Mouse (Mus musculus) midbrain, embryonic 14.5 days (tissue): ENCODE results near the gene Cep63. TPM values are rescaled to one million over a fixed set of nuclear protein-coding genes. Genes with fewer than 3 reads are reported as not detected.

Experiments
- ATAC-seq: fragments of 200-750 bp; cut with Nextera tagmentation; 2 replicates; pipeline ENCODE4 v1.8.0; 2017; ENCODE audit warnings: moderate number of reproducible peaks, moderate library complexity; ENCODE audit not compliant: low FRiP score, low TSS enrichment
- DNase-seq: peaks from one replicate; pipeline ENCODE4 v3.0.0-alpha.2; 2015
- H3K27ac ChIP-seq: fragments of 300-500 bp; sonication (generic); replicated peaks from 2 replicates; pipeline ENCODE4 v1.5.1; 2014; ENCODE audit warnings: mild to moderate bottlenecking, low read depth, low read length, moderate library complexity
- H3K27me3 ChIP-seq: fragments of 300-500 bp; sonication (generic); 2 replicates; pipeline ENCODE4 v1.6.1; 2014; ENCODE audit warnings: low read length, control low read depth, mixed read lengths; ENCODE audit not compliant: control insufficient read depth, insufficient read depth
- H3K36me3 ChIP-seq: fragments of 300-500 bp; sonication (generic); 2 replicates; pipeline ENCODE4 v1.6.1; 2014; ENCODE audit warnings: low read length, control low read depth; ENCODE audit not compliant: control insufficient read depth, insufficient read depth
- H3K4me1 ChIP-seq: fragments of 300-500 bp; sonication (generic); 2 replicates; pipeline ENCODE4 v1.6.1; 2014; ENCODE audit warnings: mild to moderate bottlenecking, antibody characterized with exemption, low read length, control low read depth; ENCODE audit not compliant: control insufficient read depth, insufficient read depth
- H3K4me2 ChIP-seq: fragments of 300-500 bp; sonication (generic); 2 replicates; pipeline ENCODE4 v1.6.1; 2014; ENCODE audit warnings: mild to moderate bottlenecking, low read length, moderate library complexity
- H3K4me3 ChIP-seq: fragments of 300-500 bp; sonication (generic); replicated peaks from 2 replicates; pipeline ENCODE4 v1.5.1; 2014; ENCODE audit warnings: low read depth, low read length
- H3K9ac ChIP-seq: fragments of 300-500 bp; sonication (generic); replicated peaks from 2 replicates; pipeline ENCODE4 v1.6.1; 2014; ENCODE audit warnings: mild to moderate bottlenecking, low read length, moderate library complexity
- H3K9me3 ChIP-seq: fragments of 300-500 bp; sonication (generic); 2 replicates; pipeline ENCODE4 v1.6.1; 2016; ENCODE audit warnings: low read length, control low read depth, mixed read lengths; ENCODE audit not compliant: control insufficient read depth
- WGBS: fragments of 180-500 bp; shearing (Covaris S2); extraction: QIAGEN DNeasy Blood & Tissue Kit; methylation state at CpG from one replicate; pipeline ENCODE4 v1.1.7; 2014; 5-methylcytosine and 5-hydroxymethylcytosine counted together
- polyA plus RNA-seq: library from polyadenylated mRNA; unstranded; fragments of >200 nt; fragmentation: Nextera tagmentation; extraction: Ambion mirVana; gene quantifications from 2 replicates; pipeline ENCODE4 v1.2.1, GENCODE M21; 2014

Cep63 gene
- polyA plus RNA-seq, 1 experiment from 2014 or later = 44.4 TPM

DNA sequence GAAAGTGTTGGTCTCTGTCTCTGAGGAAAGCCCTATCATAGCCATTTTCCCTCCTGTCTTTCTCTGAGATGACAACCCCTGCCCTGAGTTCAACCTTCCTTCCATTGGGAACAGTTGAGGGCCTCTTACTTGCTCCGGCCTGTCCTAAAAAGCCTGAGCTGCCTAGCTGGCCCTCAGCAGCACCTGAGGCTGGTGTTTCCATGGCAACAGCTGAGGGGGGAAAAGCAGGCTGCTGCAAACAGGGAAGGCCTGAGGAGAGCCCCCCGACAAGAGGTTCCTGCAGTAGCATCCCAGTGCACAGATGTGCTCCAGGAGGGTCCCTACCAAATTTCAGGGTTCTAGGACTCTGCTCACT lies 82.6 kb downstream of the Cep63 start:
- WGBS = 6% methylated on average over 2 of the region's 2 CpGs
- Histone ChIP-seq H3K9ac (peak overlapping the region; percentile 68; the same call in 1 of the 2 replicates), H3K27me3 (peaks cover 3% of the 10 kb centered on the region; the same call in 1 of the 2 replicates), H3K4me3 (no peak overlapping the region), H3K27ac (peak overlapping the region; percentile 97), H3K9me3 (no peaks in the 10 kb centered on the region), H3K36me3 (no peaks in the 10 kb centered on the region), H3K4me2 (peak overlapping the region; percentile 78), H3K4me1 (peaks cover 38% of the 10 kb centered on the region)
- ATAC-seq (no peak), DNase-seq (peak; percentile 74)

DNA sequence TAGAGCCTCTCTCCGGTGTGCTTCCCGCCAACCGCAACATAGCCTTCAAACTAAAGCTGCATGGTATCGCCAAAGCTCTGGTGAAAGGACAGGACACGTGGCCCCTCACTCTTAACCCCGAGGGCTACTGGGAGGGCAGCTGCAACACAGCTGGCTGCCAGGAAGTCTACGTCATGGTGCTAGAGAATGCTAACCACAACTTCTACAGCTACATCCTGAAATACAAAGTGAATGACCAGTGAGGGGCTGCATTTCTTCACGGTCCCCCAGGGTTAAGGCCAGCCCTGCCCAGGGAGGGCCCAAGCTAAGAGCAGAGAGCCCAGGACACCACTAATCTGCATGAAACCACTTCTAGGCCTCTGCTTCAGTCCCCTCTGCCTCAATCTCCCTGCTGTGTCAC lies 83.8 kb downstream of the Cep63 start:
- Histone ChIP-seq H3K9me3 (no peaks in the 10 kb centered on the region), H3K27me3 (no peaks in the 10 kb centered on the region; the same call in 1 of the 2 replicates), H3K4me2 (no peak overlapping the region), H3K4me1 (peaks cover 38% of the 10 kb centered on the region), H3K27ac (no peak overlapping the region), H3K36me3 (no peaks in the 10 kb centered on the region), H3K9ac (no peak overlapping the region), H3K4me3 (no peak overlapping the region)
- WGBS = 73% methylated on average over 8 of the region's 8 CpGs
- ATAC-seq (no peak), DNase-seq (no peak)

DNA sequence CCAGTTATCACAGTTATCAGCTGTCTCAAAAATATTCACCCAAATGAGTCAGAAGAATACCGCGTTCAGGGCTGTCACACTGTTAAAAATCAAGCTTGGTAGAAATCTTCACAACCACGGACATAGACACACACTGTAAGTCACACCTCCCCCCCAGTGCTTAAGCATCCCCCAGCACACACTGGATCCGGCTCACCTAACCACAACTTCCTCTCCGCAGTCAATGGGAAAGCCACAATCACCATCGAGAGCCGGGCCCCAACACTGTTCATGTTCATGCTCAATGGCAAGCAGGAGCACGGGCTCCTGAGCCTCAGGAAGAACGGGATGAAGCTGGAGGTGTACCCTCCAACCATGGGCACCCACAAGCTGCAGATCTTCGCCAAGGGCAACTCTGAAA lies 84.7 kb downstream of the Cep63 start:
- Histone ChIP-seq H3K4me2 (no peak overlapping the region), H3K4me1 (peaks cover 33% of the 10 kb centered on the region), H3K27me3 (no peaks in the 10 kb centered on the region; the same call in 1 of the 2 replicates), H3K9ac (no peak overlapping the region), H3K27ac (no peak overlapping the region), H3K36me3 (no peaks in the 10 kb centered on the region), H3K9me3 (no peaks in the 10 kb centered on the region), H3K4me3 (no peak overlapping the region)
- 96% methylated on average over 10 of the region's 10 CpGs for WGBS
- DNase-seq (no peak), ATAC-seq (no peak)

DNA sequence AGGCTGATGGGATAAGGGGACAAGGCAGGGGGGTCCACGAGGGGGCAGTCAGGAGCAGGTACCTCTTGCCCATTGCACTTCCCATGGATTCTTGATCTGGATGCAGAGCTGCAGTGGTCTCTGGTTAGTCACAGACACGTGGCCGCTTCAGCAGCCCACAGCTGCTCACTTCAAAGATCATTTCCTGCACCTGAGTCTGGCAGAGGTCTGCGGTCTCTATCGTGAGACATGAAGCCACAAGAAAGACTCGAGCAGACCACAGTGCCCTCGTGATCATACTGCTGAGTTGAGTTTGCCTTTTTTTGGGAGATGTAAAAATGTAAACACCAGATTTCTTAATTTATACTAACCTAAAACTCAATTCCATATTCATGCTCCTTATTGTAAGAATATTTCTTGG lies 86.6 kb downstream of the Cep63 start:
- 79% methylated on average over 7 of the region's 7 CpGs for WGBS
- DNase-seq = no peak
- Histone ChIP-seq H3K9me3 (no peaks in the 10 kb centered on the region), H3K4me2 (no peak overlapping the region), H3K4me3 (no peak overlapping the region), H3K9ac (no peak overlapping the region), H3K4me1 (peaks cover 19% of the 10 kb centered on the region), H3K36me3 (no peaks in the 10 kb centered on the region), H3K27me3 (no peaks in the 10 kb centered on the region; the same call in 1 of the 2 replicates), H3K27ac (no peak overlapping the region)
- no peak for ATAC-seq

DNA sequence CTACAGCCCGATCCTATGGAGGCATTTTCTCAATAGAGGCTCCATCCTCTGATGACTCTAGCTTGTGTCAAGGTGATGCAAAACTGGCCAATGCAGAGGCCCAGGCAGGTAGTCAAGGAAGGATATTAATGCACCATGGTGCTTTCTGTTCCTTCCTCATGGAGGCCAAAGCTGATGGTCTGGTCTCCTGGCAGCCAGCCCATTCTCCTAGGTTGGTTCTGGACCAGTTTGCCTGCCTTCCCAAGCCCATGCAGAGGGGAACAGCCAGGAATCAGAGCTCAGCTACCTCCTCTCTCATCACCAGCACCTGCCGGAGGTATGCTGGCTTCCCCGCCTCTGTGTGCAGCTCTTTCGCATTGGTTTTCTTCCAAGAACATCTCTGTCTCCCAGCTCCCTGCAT lies 89.4 kb downstream of the Cep63 start:
- no peak overlapping the region for H3K4me3 ChIP-seq
- 92% methylated on average over 4 of the region's 4 CpGs for WGBS
- no peaks in the 10 kb centered on the region for H3K9me3 ChIP-seq
- H3K27ac ChIP-seq = no peak overlapping the region
- no peaks in the 10 kb centered on the region for H3K4me1 ChIP-seq
- no peak for ATAC-seq
- no peaks in the 10 kb centered on the region; the same call in 1 of the 2 replicates for H3K27me3 ChIP-seq
- H3K36me3 ChIP-seq = no peaks in the 10 kb centered on the region
- no peak overlapping the region for H3K4me2 ChIP-seq
- no peak for DNase-seq
- H3K9ac ChIP-seq = no peak overlapping the region

Other genes with a start within 250 kb of the Cep63 start
- 0.54 and 0.72 TPM in 2 replicates for gene Ky, start 120.8 kb downstream of the Cep63 start, polyA plus RNA-seq
- 151 and 180 TPM in 2 replicates for gene Anapc13, start 238 bp downstream of the Cep63 start, polyA plus RNA-seq
- gene Amotl2, start 90.1 kb upstream of the Cep63 start, polyA plus RNA-seq = 61.0 and 77.7 TPM in 2 replicates
- gene Ryk, start 208.4 kb upstream of the Cep63 start, polyA plus RNA-seq = 15.5 and 18.5 TPM in 2 replicates